Mouse (Mus musculus): ENCODE results near the gene Ube2d3. TPM values are rescaled to one million over a fixed set of nuclear protein-coding genes. Genes with fewer than 3 reads are reported as not detected.
A peak's percentile ranks its signal among the peaks of the same experiment; 100 is the strongest.

Ube2d3 gene
- polyA plus RNA-seq, 1 experiment, result 174 TPM

GRCm38 (mm10) chr3:135498891-135499290 lies 60.9 kb downstream of the Ube2d3 start:
- Histone ChIP-seq H3K4me3 (ENCODE audit: extremely low read depth, insufficient read depth, insufficient read length) (no peak overlapping the region), H3K27me3 (ENCODE audit: control insufficient read depth, insufficient read depth, low read length) (no peaks in the 10 kb centered on the region), H3K36me3 (ENCODE audit: control insufficient read depth, insufficient read depth, low read length) (no peaks in the 10 kb centered on the region), H3K27ac (ENCODE audit: insufficient read depth, low read length) (no peak overlapping the region), H3K4me1 (ENCODE audit: control insufficient read depth, insufficient read depth, insufficient read length) (no peaks in the 10 kb centered on the region)
- 79% methylated on average over 5 of the region's 5 CpGs for WGBS
- DNase-seq (ENCODE audit: low read depth in 1 of 2, low spot score in 2 of 2), result no peak
- TF ChIP-seq CTCF (IDR thresholded peaks at IDR 0.05; ENCODE audit: extremely low read depth, insufficient read depth, insufficient read length, insufficient replicate concordance), result no peak
- no peak for TF ChIP-seq POLR2A (IDR thresholded peaks at IDR 0.05; ENCODE audit: low read depth, low read length)

- WGBS, result 89% methylated on average over 5 of the region's 5 CpGs
- Histone ChIP-seq H3K27me3 (ENCODE audit: control insufficient read depth, insufficient read depth, low read length) (no peaks in the 10 kb centered on the region), H3K4me3 (ENCODE audit: extremely low read depth, insufficient read depth, insufficient read length) (no peak overlapping the region), H3K27ac (ENCODE audit: insufficient read depth, low read length) (no peak overlapping the region), H3K36me3 (ENCODE audit: control insufficient read depth, insufficient read depth, low read length) (no peaks in the 10 kb centered on the region; the same call in 1 of the 2 replicates), H3K4me1 (ENCODE audit: control insufficient read depth, insufficient read depth, insufficient read length) (no peaks in the 10 kb centered on the region)
- no peak for DNase-seq (ENCODE audit: low read depth in 1 of 2, low spot score in 2 of 2)
- TF ChIP-seq CTCF (IDR thresholded peaks at IDR 0.05; ENCODE audit: extremely low read depth, insufficient read depth, insufficient read length, insufficient replicate concordance) (no peak), POLR2A (IDR thresholded peaks at IDR 0.05; ENCODE audit: low read depth, low read length) (no peak)
Measured at GRCm38 (mm10) chr3:135503160-135503559, 65.2 kb downstream of the Ube2d3 start.

GRCm38 (mm10) chr3:135505369-135505909 lies 67.5 kb downstream of the Ube2d3 start:
- Histone ChIP-seq H3K4me1 (ENCODE audit: control insufficient read depth, insufficient read depth, insufficient read length) (no peaks in the 10 kb centered on the region), H3K36me3 (ENCODE audit: control insufficient read depth, insufficient read depth, low read length) (no peaks in the 10 kb centered on the region; the same call in 1 of the 2 replicates), H3K27ac (ENCODE audit: insufficient read depth, low read length) (no peak overlapping the region), H3K4me3 (ENCODE audit: extremely low read depth, insufficient read depth, insufficient read length) (no peak overlapping the region), H3K27me3 (ENCODE audit: control insufficient read depth, insufficient read depth, low read length) (no peaks in the 10 kb centered on the region)
- 62% methylated on average over 10 of the region's 10 CpGs for WGBS
- peak; percentile 27 to 65 for DNase-seq (ENCODE audit: low read depth in 1 of 2, low spot score in 2 of 2)
- TF ChIP-seq CTCF (IDR thresholded peaks at IDR 0.05; ENCODE audit: extremely low read depth, insufficient read depth, insufficient read length, insufficient replicate concordance), result peak; percentile 82; the same call in 1 of the 2 replicates
- TF ChIP-seq POLR2A (IDR thresholded peaks at IDR 0.05; ENCODE audit: low read depth, low read length), result no peak

GRCm38 (mm10) chr3:135505916-135506482 lies 68.0 kb downstream of the Ube2d3 start:
- Histone ChIP-seq H3K4me3 (ENCODE audit: extremely low read depth, insufficient read depth, insufficient read length) (no peak overlapping the region), H3K36me3 (ENCODE audit: control insufficient read depth, insufficient read depth, low read length) (no peaks in the 10 kb centered on the region; the same call in 1 of the 2 replicates), H3K27ac (ENCODE audit: insufficient read depth, low read length) (no peak overlapping the region), H3K4me1 (ENCODE audit: control insufficient read depth, insufficient read depth, insufficient read length) (no peaks in the 10 kb centered on the region), H3K27me3 (ENCODE audit: control insufficient read depth, insufficient read depth, low read length) (no peaks in the 10 kb centered on the region)
- 91% methylated on average over 13 of the region's 13 CpGs for WGBS
- DNase-seq (ENCODE audit: low read depth in 1 of 2, low spot score in 2 of 2), result no peak
- TF ChIP-seq POLR2A (IDR thresholded peaks at IDR 0.05; ENCODE audit: low read depth, low read length) (no peak), CTCF (IDR thresholded peaks at IDR 0.05; ENCODE audit: extremely low read depth, insufficient read depth, insufficient read length, insufficient replicate concordance) (no peak)

GRCm38 (mm10) chr3:135507506-135507905 lies 69.6 kb downstream of the Ube2d3 start:
- DNase-seq (ENCODE audit: low read depth in 1 of 2, low spot score in 2 of 2), result no peak
- Histone ChIP-seq H3K4me1 (ENCODE audit: control insufficient read depth, insufficient read depth, insufficient read length) (no peaks in the 10 kb centered on the region), H3K36me3 (ENCODE audit: control insufficient read depth, insufficient read depth, low read length) (peaks cover 1% of the 10 kb centered on the region), H3K27me3 (ENCODE audit: control insufficient read depth, insufficient read depth, low read length) (no peaks in the 10 kb centered on the region), H3K4me3 (ENCODE audit: extremely low read depth, insufficient read depth, insufficient read length) (no peak overlapping the region), H3K27ac (ENCODE audit: insufficient read depth, low read length) (no peak overlapping the region)
- 95% methylated on average over 7 of the region's 7 CpGs for WGBS
- no peak for TF ChIP-seq POLR2A (IDR thresholded peaks at IDR 0.05; ENCODE audit: low read depth, low read length)
- no peak for TF ChIP-seq CTCF (IDR thresholded peaks at IDR 0.05; ENCODE audit: extremely low read depth, insufficient read depth, insufficient read length, insufficient replicate concordance)

GRCm38 (mm10) chr3:135508191-135508590 lies 70.2 kb downstream of the Ube2d3 start:
- Histone ChIP-seq H3K4me1 (ENCODE audit: control insufficient read depth, insufficient read depth, insufficient read length) (no peaks in the 10 kb centered on the region), H3K27me3 (ENCODE audit: control insufficient read depth, insufficient read depth, low read length) (no peaks in the 10 kb centered on the region), H3K36me3 (ENCODE audit: control insufficient read depth, insufficient read depth, low read length) (peaks cover 1% of the 10 kb centered on the region), H3K4me3 (ENCODE audit: extremely low read depth, insufficient read depth, insufficient read length) (no peak overlapping the region), H3K27ac (ENCODE audit: insufficient read depth, low read length) (no peak overlapping the region)
- TF ChIP-seq CTCF (IDR thresholded peaks at IDR 0.05; ENCODE audit: extremely low read depth, insufficient read depth, insufficient read length, insufficient replicate concordance) (no peak), POLR2A (IDR thresholded peaks at IDR 0.05; ENCODE audit: low read depth, low read length) (no peak)
- DNase-seq (ENCODE audit: low read depth in 1 of 2, low spot score in 2 of 2), result no peak
- WGBS, result 89% methylated on average over 1 of the region's 1 CpGs

- 92% methylated on average over 3 of the region's 3 CpGs for WGBS
Measured at GRCm38 (mm10) chr3:135510372-135510771, 72.4 kb downstream of the Ube2d3 start.

More at GRCm38 (mm10) chr3:135510372-135510771, 72.4 kb downstream of the Ube2d3 start:
- no peaks in the 10 kb centered on the region for H3K27me3 ChIP-seq (ENCODE audit: control insufficient read depth, insufficient read depth, low read length)
- H3K4me1 ChIP-seq (ENCODE audit: control insufficient read depth, insufficient read depth, insufficient read length), result no peaks in the 10 kb centered on the region
- peaks cover 1% of the 10 kb centered on the region for H3K36me3 ChIP-seq (ENCODE audit: control insufficient read depth, insufficient read depth, low read length)
- H3K4me3 ChIP-seq (ENCODE audit: extremely low read depth, insufficient read depth, insufficient read length), result no peak overlapping the region
- TF ChIP-seq CTCF (IDR thresholded peaks at IDR 0.05; ENCODE audit: extremely low read depth, insufficient read depth, insufficient read length, insufficient replicate concordance) (no peak), POLR2A (IDR thresholded peaks at IDR 0.05; ENCODE audit: low read depth, low read length) (no peak)
- H3K27ac ChIP-seq (ENCODE audit: insufficient read depth, low read length), result no peak overlapping the region
- no peak for DNase-seq (ENCODE audit: low read depth in 1 of 2, low spot score in 2 of 2)
